Mouse (Mus musculus) layer of hippocampus, adult 8-10 months (tissue): ENCODE results near the gene Strip1. TPM values are rescaled to one million over a fixed set of nuclear protein-coding genes. Genes with fewer than 3 reads are reported as not detected.

Experiments used
- total RNA-seq, 4 experiments: library from RNA; stranded (reverse); gene quantifications; 2 replicates each; pipeline ENCODE4 v1.2.4; 2022

The Strip1 gene
- total RNA-seq, 4 experiments from 2014 or later = 68.0 to 82.8 (median 70.7) TPM

Other genes starting within 250 kb of the Strip1 start
- gene Kcnc4, start 172.1 kb downstream of the Strip1 start, total RNA-seq = 10 to 100 TPM; 51.8 to 70.3 (median 61.7) TPM
- gene Slc6a17, start 113.7 kb downstream of the Strip1 start, total RNA-seq = 100 to 1,000 TPM; 272 to 323 (median 290) TPM
- gene Ubl4b, start 76.6 kb downstream of the Strip1 start, total RNA-seq = not detected
- 1 to 10 TPM in 1 of 4 experiments, under 1 TPM in 2, not detected in 1; 0.45 to 1.4 (median 0.83) TPM for gene Alx3, start 36.7 kb downstream of the Strip1 start, total RNA-seq
- gene Gm10961, start 372 bp downstream of the Strip1 start, total RNA-seq = not detected
- gene Ahcyl1, start 64.9 kb upstream of the Strip1 start, total RNA-seq = 100 to 1,000 TPM; 302 to 352 (median 331) TPM
- 10 to 100 TPM; 24.9 to 58.2 (median 39.9) TPM for gene Csf1, start 128.8 kb upstream of the Strip1 start, total RNA-seq
- not detected for gene Eps8l3, start 245.5 kb upstream of the Strip1 start, total RNA-seq